Mouse (Mus musculus) myocyte (in vitro differentiated cells): Measurements from ENCODE around the gene Notch2. TPM values are rescaled to one million over a fixed set of nuclear protein-coding genes. Genes with fewer than 3 reads are reported as not detected.

Experiments
- H3K27me3 ChIP-seq: one replicate; pipeline ENCODE4 v1.6.1; 2011; ENCODE audit not compliant: control insufficient read depth, insufficient read depth, insufficient read length
- H3K36me3 ChIP-seq: one replicate; pipeline ENCODE4 v1.6.1; 2011; ENCODE audit not compliant: control insufficient read depth, insufficient read depth
- H3K4me2 ChIP-seq: one replicate; pipeline ENCODE4 v1.6.1; 2011; ENCODE audit warnings: low read depth, control low read depth
- H3K4me3 ChIP-seq: one replicate; pipeline ENCODE4 v1.5.1; 2011; ENCODE audit warnings: mild to moderate bottlenecking, control low read depth, moderate library complexity
- H3K79me2 ChIP-seq: one replicate; pipeline ENCODE4 v1.6.1; 2011; ENCODE audit not compliant: control insufficient read depth, insufficient read depth
- H3ac ChIP-seq: one replicate; pipeline ENCODE4 v1.6.1; 2011; ENCODE audit not compliant: control insufficient read depth, insufficient read length
- CEBPB ChIP-seq: IDR thresholded peaks from 2 replicates; pipeline ENCODE4 v1.6.1; 2011; ENCODE audit warnings: mild to moderate bottlenecking, moderate library complexity; ENCODE audit not compliant: poor library complexity, insufficient read depth, severe bottlenecking
- E2F4 ChIP-seq: IDR thresholded peaks from one replicate; pipeline ENCODE4 v1.6.1; 2011; ENCODE audit warnings: mild to moderate bottlenecking, control low read depth, moderate library complexity; ENCODE audit not compliant: insufficient read depth
- MAX ChIP-seq: IDR thresholded peaks from one replicate; pipeline ENCODE4 v1.6.1; 2011; ENCODE audit warnings: low read depth, mild to moderate bottlenecking, control low read depth
- MYOD1 ChIP-seq, 3 experiments: IDR thresholded peaks; one replicate each; pipeline ENCODE4 v1.6.1; 2011; ENCODE audit warnings: control low read depth in 2 of 3, low read depth in 2 of 3, mild to moderate bottlenecking in 2 of 3, moderate library complexity in 1 of 3; ENCODE audit not compliant: insufficient read length in 2 of 3, control insufficient read depth in 1 of 3
- MYOG ChIP-seq, 3 experiments: IDR thresholded peaks; one replicate each; pipeline ENCODE4 v1.6.1; 2011; ENCODE audit warnings: control low read depth in 2 of 3, low read depth in 2 of 3, mild to moderate bottlenecking in 2 of 3; ENCODE audit not compliant: insufficient read length in 2 of 3, control insufficient read depth in 1 of 3, insufficient read depth in 1 of 3
- POLR2A ChIP-seq: IDR thresholded peaks from one replicate; pipeline ENCODE4 v1.6.1; 2011; ENCODE audit warnings: low read depth, mild to moderate bottlenecking, control low read depth, moderate library complexity; ENCODE audit not compliant: insufficient read length
- POLR2AphosphoS2 ChIP-seq: IDR thresholded peaks from one replicate; pipeline ENCODE4 v1.6.1; 2011; ENCODE audit warnings: low read depth, control low read depth; ENCODE audit not compliant: insufficient read length
- REST ChIP-seq: IDR thresholded peaks from one replicate; pipeline ENCODE4 v1.6.1; 2011; ENCODE audit warnings: mild to moderate bottlenecking, control low read depth, moderate library complexity; ENCODE audit not compliant: insufficient read depth, insufficient read length
- SRF ChIP-seq: IDR thresholded peaks from one replicate; pipeline ENCODE4 v1.6.1; 2011; ENCODE audit warnings: low read depth; ENCODE audit not compliant: control insufficient read depth, insufficient read length
- TCF12 ChIP-seq: IDR thresholded peaks from one replicate; pipeline ENCODE4 v1.6.1; 2011; ENCODE audit warnings: mild to moderate bottlenecking, control low read depth; ENCODE audit not compliant: poor library complexity, insufficient read depth, severe bottlenecking
- TCF3 ChIP-seq: IDR thresholded peaks from one replicate; pipeline ENCODE4 v1.6.1; 2011; ENCODE audit warnings: low read depth, control low read depth; ENCODE audit not compliant: insufficient read length
- USF1 ChIP-seq: IDR thresholded peaks from one replicate; pipeline ENCODE4 v1.6.1; 2011; ENCODE audit warnings: low read depth, mild to moderate bottlenecking, control low read depth, moderate library complexity
- polyA plus RNA-seq: library from polyadenylated mRNA; unstranded; fragments of >200 nt; fragmentation: generic; extraction: Trizol; gene quantifications from one replicate; pipeline ENCODE4 v1.2.1, GENCODE M21; 2012; ENCODE audit warnings: missing spikeins

Gene Notch2
- polyA plus RNA-seq, 1 experiment, result 15.1 TPM

DNA sequence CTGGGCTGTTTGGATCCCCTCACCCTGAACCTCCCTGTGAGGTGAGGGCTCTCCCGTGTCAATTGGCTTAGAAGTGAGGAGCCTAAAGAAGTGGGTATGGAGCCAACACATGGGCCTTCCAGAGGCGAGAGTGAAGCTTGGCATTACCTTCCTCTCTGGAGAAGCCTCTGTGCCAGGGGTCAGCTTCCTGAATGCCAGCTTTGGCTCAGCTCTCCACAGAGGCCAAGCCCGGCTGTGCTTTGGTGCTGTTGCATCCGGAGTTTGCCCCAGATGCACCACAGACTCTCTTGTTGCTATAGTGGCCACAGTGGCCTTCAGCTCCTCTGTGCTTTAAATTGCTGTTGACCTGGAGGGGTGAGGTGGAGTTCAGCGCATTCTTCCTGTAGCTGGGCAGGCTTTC, 76.4 kb downstream of the Notch2 start:
- Histone ChIP-seq H3K27me3 (no peaks in the 10 kb centered on the region), H3K4me2 (no peak overlapping the region), H3K79me2 (peaks cover 52% of the 10 kb centered on the region), H3K36me3 (peaks cover 11% of the 10 kb centered on the region), H3ac (no peak overlapping the region), H3K4me3 (no peak overlapping the region)
- TF ChIP-seq USF1, result no peak
- no peak for TF ChIP-seq TCF12
- TF ChIP-seq MYOG (IDR thresholded peaks at IDR 0.05; ENCODE audit: control insufficient read depth in 1 of 3, insufficient read depth in 1 of 3, insufficient read length in 2 of 3, low read depth in 2 of 3), result no peak
- TF ChIP-seq TCF3, result no peak
- TF ChIP-seq POLR2A, result no peak
- no peak for TF ChIP-seq REST
- TF ChIP-seq CEBPB, result no peak
- TF ChIP-seq SRF, result no peak
- TF ChIP-seq MYOD1 (IDR thresholded peaks at IDR 0.05; ENCODE audit: control insufficient read depth in 1 of 3, insufficient read length in 2 of 3, low read depth in 2 of 3), result no peak
- TF ChIP-seq MAX, result no peak
- TF ChIP-seq E2F4, result no peak
- TF ChIP-seq POLR2AphosphoS2, result no peak

DNA sequence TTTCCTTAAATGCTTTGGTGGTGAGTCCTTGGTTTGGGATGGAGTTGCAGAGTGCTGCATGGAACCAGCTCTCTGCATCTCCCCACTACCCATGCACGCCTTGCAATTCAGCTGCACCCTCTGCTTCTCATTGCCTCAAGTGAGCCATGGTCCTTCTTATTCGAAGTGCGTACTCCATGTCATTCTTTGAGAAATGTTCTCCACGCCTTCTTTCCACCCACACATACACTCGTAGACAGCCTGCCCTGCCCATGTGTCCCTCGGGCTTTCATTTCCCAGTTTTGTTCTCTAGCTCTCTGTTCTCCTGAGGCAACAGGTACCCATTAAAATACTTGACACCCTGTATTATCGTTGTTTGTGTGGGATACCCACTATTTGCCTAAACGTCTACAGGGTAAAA, 76.8 kb downstream of the Notch2 start:
- Histone ChIP-seq H3K4me2 (no peak overlapping the region), H3K4me3 (no peak overlapping the region), H3ac (no peak overlapping the region), H3K36me3 (peaks cover 11% of the 10 kb centered on the region), H3K27me3 (no peaks in the 10 kb centered on the region), H3K79me2 (peaks cover 49% of the 10 kb centered on the region)
- TF ChIP-seq TCF3, result no peak
- TF ChIP-seq MYOG (IDR thresholded peaks at IDR 0.05; ENCODE audit: control insufficient read depth in 1 of 3, insufficient read depth in 1 of 3, insufficient read length in 2 of 3, low read depth in 2 of 3), result no peak
- no peak for TF ChIP-seq CEBPB

DNA sequence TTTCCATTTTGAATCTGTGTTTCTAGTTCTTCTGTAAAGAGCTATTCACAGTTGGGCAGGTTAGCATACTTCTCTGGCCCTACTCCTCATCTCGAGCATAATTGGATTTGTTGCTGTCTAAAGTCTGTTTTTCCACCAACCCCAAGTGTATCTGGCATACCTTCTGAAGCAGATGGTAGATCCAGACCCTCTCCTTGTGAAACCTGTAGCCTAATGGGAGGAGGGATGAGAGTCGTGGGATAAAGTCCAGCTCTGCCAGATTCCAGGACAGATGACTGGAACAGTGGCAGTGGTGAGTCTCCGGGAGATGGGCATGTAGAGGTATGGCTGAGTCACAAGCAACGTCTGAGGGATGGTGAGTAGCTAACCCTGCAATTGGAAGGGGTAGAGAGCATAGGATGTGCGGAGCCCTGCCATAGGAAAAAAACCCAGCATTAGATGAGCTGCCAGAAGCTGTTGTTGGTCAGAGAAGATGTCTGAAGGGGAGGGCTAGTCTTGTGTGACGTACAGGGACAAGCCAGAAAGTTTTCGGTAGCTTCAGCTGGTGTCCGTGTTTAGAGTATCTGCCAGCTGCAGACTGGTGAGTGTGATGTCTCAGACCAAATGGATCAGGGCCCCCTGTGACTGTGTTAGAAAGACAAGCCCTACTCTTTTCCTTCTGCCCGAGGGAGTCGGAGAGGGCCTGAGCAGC, 79.5 kb downstream of the Notch2 start:
- TF ChIP-seq POLR2A (no peak), MYOG (IDR thresholded peaks at IDR 0.05; ENCODE audit: control insufficient read depth in 1 of 3, insufficient read depth in 1 of 3, insufficient read length in 2 of 3, low read depth in 2 of 3) (no peak), POLR2AphosphoS2 (no peak), MYOD1 (IDR thresholded peaks at IDR 0.05; ENCODE audit: control insufficient read depth in 1 of 3, insufficient read length in 2 of 3, low read depth in 2 of 3) (no peak), REST (no peak), TCF12 (no peak), USF1 (no peak), CEBPB (no peak)
- Histone ChIP-seq H3K4me3 (no peak overlapping the region), H3K79me2 (peaks cover 47% of the 10 kb centered on the region), H3ac (no peak overlapping the region), H3K4me2 (no peak overlapping the region), H3K27me3 (no peaks in the 10 kb centered on the region), H3K36me3 (peaks cover 17% of the 10 kb centered on the region)

DNA sequence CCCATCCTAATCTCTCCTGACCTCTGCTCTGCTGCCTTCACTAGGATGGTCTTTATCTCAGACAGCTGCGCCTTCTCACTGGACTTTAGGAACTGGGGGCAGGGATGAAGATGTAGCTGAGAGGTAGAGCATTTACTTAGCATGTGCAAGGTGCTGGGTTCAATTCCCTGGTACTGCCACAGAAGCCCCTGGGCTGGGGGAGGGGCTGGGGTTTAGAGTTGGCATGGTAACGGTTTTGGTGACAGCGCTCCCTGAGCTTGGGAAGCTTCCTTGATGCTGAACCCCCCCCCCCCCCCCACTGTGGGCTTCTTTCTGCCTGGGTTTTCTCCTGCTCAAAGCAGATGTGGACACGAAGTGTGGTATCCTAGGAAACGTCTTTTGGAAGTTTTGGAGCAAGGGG, 80.6 kb downstream of the Notch2 start:
- Histone ChIP-seq H3K36me3 (peaks cover 26% of the 10 kb centered on the region), H3K4me3 (no peak overlapping the region), H3K79me2 (peaks cover 37% of the 10 kb centered on the region), H3ac (no peak overlapping the region), H3K27me3 (no peaks in the 10 kb centered on the region), H3K4me2 (no peak overlapping the region)
- no peak for TF ChIP-seq REST

DNA sequence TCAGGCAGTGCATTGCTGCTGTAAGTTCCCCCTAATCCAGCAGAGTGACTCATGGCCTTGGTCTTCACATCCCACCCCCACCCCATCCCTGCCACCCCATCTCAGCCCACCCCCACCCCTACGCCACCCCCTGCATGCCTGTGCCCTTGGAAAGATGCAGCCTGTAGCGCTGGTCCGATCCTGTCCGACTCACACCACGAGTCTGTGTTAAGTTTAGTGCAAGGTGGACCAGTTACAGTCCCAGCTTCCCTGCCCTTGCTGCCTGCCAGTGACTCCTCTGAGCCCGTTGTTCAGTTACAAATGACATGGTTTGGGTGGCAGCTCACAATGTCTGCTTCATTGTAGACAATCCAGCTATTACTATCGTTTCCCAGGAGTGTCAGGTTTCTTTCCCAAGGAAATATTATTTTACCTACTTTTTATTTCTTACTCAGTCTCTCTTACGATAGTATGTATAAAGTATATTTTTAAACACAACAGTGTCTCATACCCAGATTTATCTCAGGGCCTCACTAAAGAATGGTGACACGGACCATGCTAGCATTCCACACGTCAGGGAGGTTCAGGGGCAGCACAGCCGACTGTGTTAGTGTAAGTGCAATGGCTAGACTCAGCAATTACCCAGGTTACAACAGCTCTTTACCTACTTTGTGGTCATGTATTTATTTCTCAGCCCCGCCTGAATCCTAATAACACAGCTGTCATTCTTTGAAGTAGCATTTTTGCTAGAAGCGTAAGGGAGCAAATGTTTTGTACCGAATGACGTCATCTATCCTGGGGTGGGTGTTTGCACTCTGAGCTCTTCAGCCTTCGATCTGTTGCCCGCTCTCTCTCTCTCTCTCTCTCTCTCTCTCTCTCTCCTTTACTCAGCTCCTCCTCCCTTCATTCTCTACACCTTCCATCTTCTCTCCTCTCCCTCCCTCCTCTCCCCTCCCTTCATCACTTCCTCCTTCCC, 81.6 kb downstream of the Notch2 start:
- Histone ChIP-seq H3K27me3 (no peaks in the 10 kb centered on the region), H3K4me2 (peak overlapping the region; percentile 18), H3ac (no peak overlapping the region), H3K36me3 (peaks cover 27% of the 10 kb centered on the region), H3K79me2 (peaks cover 29% of the 10 kb centered on the region), H3K4me3 (no peak overlapping the region)
- TF ChIP-seq MYOD1 (IDR thresholded peaks at IDR 0.05; ENCODE audit: control insufficient read depth in 1 of 3, insufficient read length in 2 of 3, low read depth in 2 of 3) (peak in 1 of 3 experiments; percentile 12), MYOG (IDR thresholded peaks at IDR 0.05; ENCODE audit: control insufficient read depth in 1 of 3, insufficient read depth in 1 of 3, insufficient read length in 2 of 3, low read depth in 2 of 3) (no peak)
